Mouse (Mus musculus): ENCODE measurements at regions not wholly inside any gene's neighbourhood (a gene's known extent, or its start where the extent isn't known, plus 50 kb on each side); places are given as distances from the start of the nearest gene placed in this dataset.

DNA sequence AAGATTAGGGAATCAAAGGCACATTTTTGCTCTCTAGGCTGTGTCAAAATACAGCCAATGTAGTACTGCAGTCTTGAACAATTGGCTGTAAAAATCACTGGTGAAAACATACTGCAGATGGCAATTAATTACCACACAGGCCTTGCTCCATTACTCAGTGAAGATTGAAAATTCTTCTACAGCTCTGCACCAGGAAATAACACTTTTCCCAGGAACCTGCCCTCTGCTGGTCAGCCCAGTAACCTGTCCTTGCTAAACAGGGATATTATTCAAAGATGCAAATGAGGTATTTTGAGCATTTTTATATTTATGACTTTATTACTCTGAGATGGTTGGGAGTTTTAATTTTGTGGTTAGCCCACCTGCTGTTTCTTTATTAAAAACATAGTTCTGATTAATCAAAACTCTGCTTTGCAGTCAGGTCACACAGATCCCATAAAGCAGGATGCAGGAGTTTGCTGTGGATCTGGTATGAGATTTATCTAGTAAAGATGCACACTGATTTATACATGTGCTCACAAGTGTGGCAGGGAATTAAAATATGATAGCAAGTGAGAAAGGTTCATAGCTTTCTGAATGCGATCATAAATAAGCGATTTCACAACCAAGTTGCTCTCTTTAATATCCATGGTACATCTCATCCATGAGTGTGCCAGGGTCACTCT is 815.3 kb upstream of the Ghitm start:
- peak in 1 of 2 experiments; percentile 25 for DNase-seq (ENCODE audit: low spot score in 2 of 2)
